Mouse (Mus musculus) urinary bladder, postnatal 14 days (tissue): ENCODE measurements at regions not wholly inside any gene's neighbourhood (a gene's known extent, or its start where the extent isn't known, plus 50 kb on each side); places are given as distances from the start of the nearest gene placed in this dataset.

Experiments
- DNase-seq: peaks from one replicate; pipeline ENCODE4 v3.0.0; 2021; ENCODE audit warnings: low spot score

DNA sequence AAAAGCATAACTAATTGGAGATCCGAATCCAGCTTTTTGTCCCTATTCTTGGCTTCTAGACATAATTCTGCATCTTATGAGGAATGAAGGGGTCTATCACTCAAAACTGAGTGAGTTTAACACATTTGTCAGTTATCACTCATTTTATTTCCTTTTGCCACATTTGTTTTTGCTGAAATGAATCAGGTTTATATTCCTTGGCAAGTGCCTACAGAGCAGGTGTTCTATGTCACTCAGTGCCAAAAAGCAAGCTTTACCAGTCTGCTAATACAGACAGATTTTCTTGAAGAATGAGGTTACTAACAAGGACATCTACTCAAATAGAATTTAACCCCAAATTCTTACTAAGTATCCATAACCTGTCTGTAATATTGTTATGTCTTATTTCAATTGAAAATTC, 751.4 kb downstream of the Hace1 start:
- no peak for DNase-seq

DNA sequence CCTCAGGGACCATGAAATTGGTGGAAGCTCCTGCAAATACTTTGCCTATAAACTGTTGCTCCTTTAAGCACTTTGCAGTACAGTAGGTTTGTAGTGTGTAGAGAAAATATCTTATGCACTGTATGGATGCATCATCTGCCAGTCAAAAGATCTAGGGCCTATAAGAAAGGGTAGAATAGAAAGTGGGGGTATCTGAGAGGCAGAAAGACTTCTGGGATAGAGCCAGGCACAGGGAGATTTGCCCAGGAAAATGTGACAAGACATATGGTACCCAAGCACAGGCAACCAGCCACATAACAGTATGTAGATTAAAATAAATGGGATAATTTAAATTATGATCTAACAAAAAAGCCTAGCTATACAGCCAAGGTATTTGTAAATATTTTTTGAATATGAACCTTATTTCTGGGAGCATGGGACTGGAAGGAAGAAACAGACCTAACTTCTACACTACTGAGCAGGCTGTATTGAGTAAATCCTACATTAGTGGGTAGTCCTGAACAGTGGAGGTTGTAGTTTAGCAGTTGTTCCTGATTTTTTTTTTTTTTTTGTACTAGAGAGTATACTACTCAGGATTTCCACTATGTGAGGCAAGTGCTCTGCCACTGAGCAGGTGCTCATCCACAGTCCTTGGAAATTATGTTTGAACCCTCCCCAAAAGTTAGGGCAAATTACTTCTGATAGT, 754.1 kb downstream of the Hace1 start:
- no peak for DNase-seq

DNA sequence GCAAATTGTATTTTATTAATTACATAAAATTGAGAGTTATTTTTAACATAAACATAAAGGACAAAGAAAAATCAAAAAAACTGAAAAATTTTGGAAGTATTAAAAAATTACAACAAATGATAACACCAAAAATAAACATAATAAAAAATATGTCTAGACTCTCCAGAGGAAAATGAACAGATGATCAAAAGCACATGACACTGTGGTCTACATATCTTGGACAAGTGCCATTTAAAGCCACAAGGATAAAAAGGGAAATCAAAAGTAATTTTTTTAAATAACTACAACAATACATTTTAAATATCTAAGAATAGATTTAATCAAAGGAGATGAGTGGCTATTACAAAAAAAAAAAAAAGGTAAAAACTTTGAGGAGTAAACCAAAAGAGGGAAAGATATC, 755.6 kb downstream of the Hace1 start:
- DNase-seq, result no peak

DNA sequence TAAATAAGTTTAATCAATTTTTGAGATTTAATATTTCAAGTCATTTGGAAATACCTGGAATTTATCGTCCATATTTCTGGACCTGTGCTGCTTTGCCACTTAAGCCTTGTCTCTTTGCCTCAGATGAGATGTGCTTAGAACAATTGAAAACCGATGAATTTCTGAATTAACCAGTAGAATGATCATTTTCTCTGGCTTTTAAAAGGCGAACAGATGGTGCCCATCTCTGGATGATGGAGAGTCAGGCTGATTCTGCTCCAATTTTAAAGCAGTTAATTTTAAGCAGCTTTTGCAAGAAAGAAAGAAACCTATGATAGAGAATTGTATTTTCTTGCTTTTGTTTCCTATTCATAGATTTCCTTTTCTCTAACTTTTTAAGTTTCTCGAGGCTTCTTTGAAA, 767.7 kb downstream of the Hace1 start:
- no peak for DNase-seq

DNA sequence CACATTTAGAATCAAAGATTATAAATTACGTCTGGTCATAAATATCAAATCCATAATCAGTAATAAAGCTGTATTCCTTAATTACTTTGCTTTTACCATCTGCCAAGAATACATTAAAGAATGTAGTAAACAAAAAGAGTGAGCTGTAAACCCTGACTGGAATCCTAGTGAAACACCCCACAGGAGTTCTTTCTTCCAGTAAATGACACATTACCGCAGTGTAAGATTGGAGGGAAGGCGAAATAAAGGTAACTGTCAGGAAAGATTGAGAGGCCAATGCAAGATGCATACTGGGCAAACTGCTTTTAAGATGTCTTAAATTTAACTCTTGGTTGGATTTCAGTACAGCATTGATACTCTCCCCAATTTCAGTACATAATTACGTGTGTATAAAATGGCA, 772.0 kb downstream of the Hace1 start:
- DNase-seq, result no peak

DNA sequence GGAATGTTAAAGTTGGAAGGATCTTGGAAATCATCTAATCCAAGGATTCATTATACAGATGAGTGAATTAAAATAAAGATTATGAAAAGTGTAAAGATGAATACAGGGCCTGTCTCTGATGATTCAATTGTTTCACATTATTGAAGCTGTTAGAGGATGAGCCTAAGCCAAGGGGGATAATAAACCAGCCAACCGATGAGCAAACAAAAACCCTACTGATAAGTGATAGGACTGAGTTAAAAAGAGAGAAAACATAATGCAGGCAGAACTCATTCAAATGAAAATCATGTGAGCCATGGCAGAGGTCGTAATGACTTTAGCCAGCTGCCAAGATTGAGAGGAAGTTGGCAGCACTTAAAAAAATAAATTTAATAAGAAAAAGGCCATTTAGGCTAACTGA, 772.6 kb downstream of the Hace1 start:
- DNase-seq, result no peak

DNA sequence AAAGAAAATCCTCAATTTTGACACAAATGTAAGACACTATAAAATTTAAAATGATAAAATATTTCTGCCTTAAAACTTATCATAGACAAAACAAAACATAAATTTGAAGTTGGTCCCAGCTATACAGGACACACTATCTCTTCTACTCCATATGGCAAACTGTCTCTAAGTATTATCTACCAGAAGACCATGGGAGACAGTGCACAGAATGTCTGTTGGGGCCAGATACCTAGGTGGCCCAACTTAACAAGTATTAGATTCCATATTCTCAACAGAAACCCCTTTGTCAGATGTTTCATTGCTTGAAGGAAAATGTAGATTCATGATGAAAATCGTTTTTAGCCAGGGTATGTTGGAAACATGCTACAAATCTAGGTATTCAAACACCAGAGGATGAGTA, 779.1 kb downstream of the Hace1 start:
- DNase-seq, result no peak

DNA sequence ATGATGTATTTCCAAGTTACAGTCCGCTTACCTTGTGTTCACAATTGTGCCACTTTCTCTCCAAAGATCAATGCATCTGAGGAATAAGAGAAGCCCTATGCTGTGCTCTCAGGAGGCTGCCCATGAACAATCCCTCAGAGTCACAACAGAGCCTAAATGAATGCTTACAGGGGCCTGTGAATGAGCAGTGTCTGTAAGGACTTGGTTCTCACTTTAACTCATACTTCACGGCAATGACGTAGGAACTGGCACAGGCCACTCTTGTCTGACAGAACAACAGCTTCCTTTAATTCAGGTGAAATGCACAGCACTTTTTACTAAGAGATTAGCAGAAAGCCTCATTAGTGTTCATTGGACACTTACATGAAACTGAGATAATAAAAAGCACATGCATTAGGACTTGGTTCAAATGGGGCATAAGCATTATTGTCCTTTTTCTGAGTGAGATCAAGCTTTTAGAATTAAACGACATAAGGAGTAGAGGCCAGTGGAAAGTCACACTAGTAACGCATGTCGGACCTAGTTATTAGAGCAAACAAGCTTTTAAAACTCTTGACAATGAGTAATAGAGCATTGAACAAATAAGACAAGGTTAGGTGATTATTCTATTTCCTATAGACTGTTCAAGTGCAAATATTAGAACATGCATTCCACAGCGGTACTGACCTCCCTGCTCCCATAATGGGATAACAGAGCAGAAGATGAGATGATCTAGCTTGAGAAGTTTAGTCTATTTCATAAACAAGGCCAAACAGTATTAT, 796.3 kb downstream of the Hace1 start:
- no peak for DNase-seq

DNA sequence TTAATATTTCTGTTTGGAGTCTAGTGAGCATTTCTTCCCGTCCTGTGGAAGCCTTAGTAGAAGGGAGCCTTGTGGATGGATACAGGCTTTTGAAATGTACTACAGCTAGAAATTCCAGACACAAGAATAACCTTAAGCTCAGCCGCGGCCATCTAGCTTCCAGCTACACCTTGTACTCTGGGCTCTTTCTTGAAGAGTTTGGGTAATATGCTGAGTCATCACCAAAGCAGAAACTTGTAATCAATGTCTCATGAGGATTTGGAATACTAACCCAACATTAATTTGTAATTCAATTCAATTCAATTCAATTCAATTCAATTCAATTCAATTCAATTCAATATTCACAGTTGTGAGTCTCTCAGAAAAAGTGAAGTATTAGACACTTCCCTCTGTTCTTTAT, 797.0 kb downstream of the Hace1 start:
- no peak for DNase-seq

DNA sequence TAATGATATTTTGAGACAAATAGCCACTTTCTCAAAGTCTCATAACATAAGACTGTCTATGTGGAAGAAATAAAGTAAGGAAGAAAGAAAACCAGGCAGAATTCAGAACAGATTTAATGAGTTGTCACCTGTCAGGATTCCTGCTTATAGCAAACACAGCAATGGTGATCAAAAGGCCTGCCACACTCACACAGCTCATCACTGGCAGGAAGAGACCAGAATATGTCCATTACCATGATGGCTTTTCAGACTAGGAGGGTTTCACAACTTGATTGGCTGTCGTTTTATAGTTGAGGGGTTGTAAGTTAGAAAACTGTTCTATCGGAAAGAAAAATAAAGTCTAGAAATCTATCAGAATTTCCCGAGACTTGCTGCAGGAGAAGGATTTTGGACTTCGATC, 819.5 kb downstream of the Hace1 start:
- DNase-seq, result no peak

DNA sequence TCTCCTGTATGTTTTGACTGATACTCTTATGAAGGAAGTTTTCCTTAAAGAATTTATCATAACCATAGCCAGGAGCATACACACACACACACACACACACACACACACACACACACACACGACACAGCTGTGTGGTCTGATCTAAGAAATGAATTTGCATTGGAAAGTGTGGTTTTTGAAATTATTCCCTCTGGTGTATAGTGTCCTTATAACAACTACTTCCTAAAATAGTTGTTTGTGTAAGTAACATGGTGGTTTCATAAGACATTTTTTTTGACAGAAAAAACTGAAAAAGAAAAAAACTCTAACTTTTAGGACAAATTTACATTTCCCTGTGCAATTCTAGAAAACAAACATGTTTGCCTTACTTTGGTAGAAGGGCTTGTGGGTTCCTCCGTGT, 826.3 kb downstream of the Hace1 start:
- DNase-seq, result no peak
